Mouse (Mus musculus) CD4-positive, CD25-positive, alpha-beta regulatory T cell (primary cell): ENCODE measurements around the gene Rcor2. TPM values are rescaled to one million over a fixed set of nuclear protein-coding genes. Genes with fewer than 3 reads are reported as not detected.

Source experiments
- polyA plus RNA-seq: library from polyadenylated mRNA; unstranded; fragments of 100-300 nt; shearing (Covaris generic); gene quantifications from one replicate; pipeline ENCODE4 v1.2.1, GENCODE M21; 2017

Rcor2 gene
- polyA plus RNA-seq = 1.2 TPM

GRCm38 (mm10) chr19:7267091-7267741 lies at the start of gene Rcor2:
TSS of gene Rcor2 (plus strand) at chr19:7267325.

DNA sequence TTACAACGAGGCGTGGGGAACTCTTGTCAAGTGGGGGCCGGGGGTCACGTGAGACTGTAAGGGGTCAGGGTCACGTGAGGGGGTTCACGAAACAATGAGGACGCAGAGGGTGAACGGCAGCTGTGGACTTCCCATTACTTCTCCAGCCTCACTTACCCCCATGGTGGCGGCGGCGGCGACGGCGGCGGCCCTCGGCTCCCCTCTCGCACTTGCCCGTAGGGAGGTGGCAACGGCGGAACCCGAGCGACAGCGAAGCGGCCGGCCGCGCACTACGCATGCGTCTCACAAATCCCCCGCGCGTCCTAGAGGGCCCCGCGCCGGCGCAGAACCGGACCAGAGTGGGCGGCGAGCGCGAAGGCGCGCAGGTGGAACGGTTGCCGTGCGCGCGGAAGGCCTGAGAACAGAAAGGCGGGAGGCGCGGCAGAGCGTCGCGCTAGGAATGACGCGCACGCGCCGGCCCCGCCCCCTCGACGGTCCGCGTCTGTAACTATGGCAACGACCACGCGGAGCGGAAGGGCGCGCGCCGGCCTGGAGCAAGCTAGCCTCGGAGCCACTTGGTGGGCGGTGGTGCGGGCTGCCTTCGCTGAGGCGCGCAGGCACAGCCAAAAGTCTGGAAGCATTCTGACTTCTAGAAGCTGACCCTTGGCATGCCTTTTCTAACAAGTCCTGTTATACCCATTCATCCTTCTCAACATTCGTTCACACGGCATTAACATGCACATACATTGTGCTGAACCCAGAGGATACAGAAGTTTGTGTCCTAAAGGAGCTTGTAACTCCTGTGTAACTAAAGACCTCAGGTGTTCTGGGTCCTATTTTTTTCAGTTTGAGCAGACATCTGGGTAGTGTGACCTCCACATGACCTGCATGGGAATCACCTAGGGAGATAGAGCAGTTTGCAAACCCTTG lies 26.1 kb upstream of the Rcor2 start, which contains the start of gene Naa40:
Gene Naa40, minus strand, starts transcription at position 402 of the 909 bp plus-strand sequence.

Other genes starting within 250 kb of the Rcor2 start
- 376 TPM for gene Fermt3, start 247.9 kb upstream of the Rcor2 start, polyA plus RNA-seq
- 163 TPM for gene Stip1, start 227.4 kb upstream of the Rcor2 start, polyA plus RNA-seq
- gene Macrod1, start 210.5 kb upstream of the Rcor2 start, polyA plus RNA-seq = 26.0 TPM
- 0.04 TPM for gene Flrt1, start 161.6 kb upstream of the Rcor2 start, polyA plus RNA-seq
- 70.4 TPM for gene Otub1, start 61.0 kb upstream of the Rcor2 start, polyA plus RNA-seq
- gene Cox8a, start 49.7 kb upstream of the Rcor2 start, polyA plus RNA-seq = 389 TPM
- 51.0 TPM for gene Naa40, start 26.1 kb upstream of the Rcor2 start, polyA plus RNA-seq
- 208 TPM for gene Mark2, start 74.5 kb downstream of the Rcor2 start, polyA plus RNA-seq
- gene Spindoc, start 115.7 kb downstream of the Rcor2 start, polyA plus RNA-seq = 26.5 TPM
- 0.19 TPM for gene 2700081O15Rik, start 150.3 kb downstream of the Rcor2 start, polyA plus RNA-seq
- 92.1 TPM for gene Rtn3, start 216.0 kb downstream of the Rcor2 start, polyA plus RNA-seq
- gene Atl3, start 226.7 kb downstream of the Rcor2 start, polyA plus RNA-seq = 17.7 TPM